Mouse (Mus musculus): ENCODE results near the gene Cdh12. TPM values are rescaled to one million over a fixed set of nuclear protein-coding genes. Genes with fewer than 3 reads are reported as not detected.
"Not testable (repeated sequence)": the region's sequence is repeated elsewhere in the genome, so short reads cannot be mapped to it uniquely, and the experiment has no call there.

The Cdh12 gene
- polyA plus RNA-seq, 1 experiment from 2014 or later = 0.65 TPM

- H3K9me3 ChIP-seq = no peaks in the 10 kb centered on the region
- no peak overlapping the region for H3K4me2 ChIP-seq (replicated peaks)
- H3K9ac ChIP-seq = no peak overlapping the region
- no peak for ATAC-seq
- 60% methylated on average over 2 of the region's 2 CpGs for WGBS
- H3K36me3 ChIP-seq = no peaks in the 10 kb centered on the region
- no peaks in the 10 kb centered on the region for H3K27me3 ChIP-seq (replicated peaks)
- no peak overlapping the region for H3K4me3 ChIP-seq (replicated peaks)
- no peak overlapping the region for H3K27ac ChIP-seq
- H3K4me1 ChIP-seq (replicated peaks) = no peaks in the 10 kb centered on the region
Observed at GRCm38 (mm10) chr15:20634593-20634992, 185.5 kb downstream of the Cdh12 start.

DNA sequence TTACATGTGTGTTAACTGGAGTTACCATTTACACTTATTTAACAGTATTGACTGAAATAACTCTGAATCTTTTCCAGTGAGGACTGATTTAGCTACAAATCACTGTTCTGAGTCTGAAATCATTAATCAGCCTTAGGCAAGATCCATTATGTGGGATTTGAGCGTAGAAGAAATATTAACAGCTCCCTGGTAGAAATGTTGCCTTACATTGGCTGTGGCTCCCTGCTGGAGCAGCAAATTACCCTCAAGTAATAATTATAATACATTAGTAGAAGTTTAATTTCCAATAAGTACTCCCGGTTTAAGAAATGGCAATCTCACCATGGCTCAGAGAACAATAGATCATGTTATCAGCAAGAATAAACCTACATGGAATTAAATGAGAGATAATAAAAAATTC, 190.1 kb downstream of the Cdh12 start:
- WGBS = 80% methylated on average over 2 of the region's 2 CpGs

GRCm38 (mm10) chr15:20642905-20643414, 193.9 kb downstream of the Cdh12 start:
- ATAC-seq = no peak

More for the DNA sequence above, 190.1 kb downstream of the Cdh12 start:
- Histone ChIP-seq H3K9me3 (no peaks in the 10 kb centered on the region), H3K27ac (no peak overlapping the region), H3K4me3 (replicated peaks) (no peak overlapping the region), H3K27me3 (replicated peaks) (no peaks in the 10 kb centered on the region), H3K4me2 (replicated peaks) (no peak overlapping the region), H3K4me1 (replicated peaks) (no peaks in the 10 kb centered on the region), H3K36me3 (no peaks in the 10 kb centered on the region), H3K9ac (no peak overlapping the region)
- ATAC-seq = no peak

DNA sequence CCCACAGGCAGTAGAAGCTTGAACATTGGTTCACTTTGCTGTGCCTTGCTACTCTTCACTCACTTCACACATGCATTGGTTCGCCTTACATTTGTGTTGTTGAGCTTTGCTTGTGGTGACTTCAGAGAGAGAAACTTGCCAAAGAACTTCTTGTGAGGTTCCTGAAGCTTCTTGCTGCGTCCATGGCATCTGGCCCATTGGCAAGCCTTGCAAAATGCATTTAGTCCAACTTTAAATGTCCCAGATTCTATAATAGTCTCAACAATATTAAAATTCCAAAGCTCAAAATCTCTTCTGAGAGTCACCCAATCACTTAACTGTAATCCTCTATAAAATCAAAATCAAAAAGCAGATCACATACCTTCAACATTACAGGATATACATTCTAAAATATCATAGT, 211.2 kb downstream of the Cdh12 start:
- Histone ChIP-seq H3K4me2 (replicated peaks) (no peak overlapping the region), H3K4me1 (replicated peaks) (no peaks in the 10 kb centered on the region), H3K27ac (no peak overlapping the region), H3K36me3 (no peaks in the 10 kb centered on the region), H3K27me3 (replicated peaks) (no peaks in the 10 kb centered on the region), H3K4me3 (replicated peaks) (no peak overlapping the region), H3K9ac (no peak overlapping the region), H3K9me3 (no peaks in the 10 kb centered on the region)
- 73% methylated on average over 2 of the region's 2 CpGs for WGBS
- no peak for ATAC-seq

More at GRCm38 (mm10) chr15:20642905-20643414, 193.9 kb downstream of the Cdh12 start:
- H3K4me2 ChIP-seq (replicated peaks) = no peak overlapping the region
- no peaks in the 10 kb centered on the region for H3K4me1 ChIP-seq (replicated peaks)
- H3K9ac ChIP-seq = no peak overlapping the region
- H3K36me3 ChIP-seq = no peaks in the 10 kb centered on the region
- no peaks in the 10 kb centered on the region for H3K27me3 ChIP-seq (replicated peaks)
- no peak overlapping the region for H3K4me3 ChIP-seq (replicated peaks)
- H3K9me3 ChIP-seq = no peaks in the 10 kb centered on the region
- 79% methylated on average over 3 of the region's 3 CpGs for WGBS
- no peak overlapping the region for H3K27ac ChIP-seq

GRCm38 (mm10) chr15:20666650-20667049, 217.6 kb downstream of the Cdh12 start, which contains the start of gene Acot10:
TSS of gene Acot10 (minus strand) at chr15:20666750.
- Histone ChIP-seq H3K27ac (no peak within 1 kb of the TSS), H3K4me3 (replicated peaks) (no peak within 1 kb of the TSS), H3K4me2 (replicated peaks) (no peak within 1 kb of the TSS), H3K27me3 (replicated peaks) (no peaks in the 10 kb centered on the region), H3K9ac (no peak within 1 kb of the TSS), H3K36me3 (no peaks in the 10 kb centered on the region), H3K4me1 (replicated peaks) (no peaks in the 10 kb centered on the region), H3K9me3 (no peaks in the 10 kb centered on the region)
- WGBS = 89% methylated on average over 10 of the region's 10 CpGs
- no peak for ATAC-seq

- H3K9me3 ChIP-seq = no peaks in the 10 kb centered on the region
- H3K4me1 ChIP-seq (replicated peaks) = no peaks in the 10 kb centered on the region
- H3K36me3 ChIP-seq = no peaks in the 10 kb centered on the region
- no peak for ATAC-seq
- H3K27me3 ChIP-seq (replicated peaks) = no peaks in the 10 kb centered on the region
- H3K4me2 ChIP-seq (replicated peaks) = no peak overlapping the region
- no peak overlapping the region for H3K4me3 ChIP-seq (replicated peaks)
- no peak overlapping the region for H3K9ac ChIP-seq
- no peak overlapping the region for H3K27ac ChIP-seq
Observed at GRCm38 (mm10) chr15:20667350-20667749, 218.3 kb downstream of the Cdh12 start.

- no peaks in the 10 kb centered on the region for H3K27me3 ChIP-seq (replicated peaks)
- H3K36me3 ChIP-seq = no peaks in the 10 kb centered on the region
- 63% methylated on average over 1 of the region's 1 CpGs for WGBS
- no peak overlapping the region for H3K27ac ChIP-seq
- ATAC-seq = no peak
- H3K4me1 ChIP-seq (replicated peaks) = no peaks in the 10 kb centered on the region
- no peak overlapping the region for H3K9ac ChIP-seq
- no peaks in the 10 kb centered on the region for H3K9me3 ChIP-seq
- no peak overlapping the region for H3K4me3 ChIP-seq (replicated peaks)
- no peak overlapping the region for H3K4me2 ChIP-seq (replicated peaks)
Observed at GRCm38 (mm10) chr15:20667989-20668388, 218.9 kb downstream of the Cdh12 start.

DNA sequence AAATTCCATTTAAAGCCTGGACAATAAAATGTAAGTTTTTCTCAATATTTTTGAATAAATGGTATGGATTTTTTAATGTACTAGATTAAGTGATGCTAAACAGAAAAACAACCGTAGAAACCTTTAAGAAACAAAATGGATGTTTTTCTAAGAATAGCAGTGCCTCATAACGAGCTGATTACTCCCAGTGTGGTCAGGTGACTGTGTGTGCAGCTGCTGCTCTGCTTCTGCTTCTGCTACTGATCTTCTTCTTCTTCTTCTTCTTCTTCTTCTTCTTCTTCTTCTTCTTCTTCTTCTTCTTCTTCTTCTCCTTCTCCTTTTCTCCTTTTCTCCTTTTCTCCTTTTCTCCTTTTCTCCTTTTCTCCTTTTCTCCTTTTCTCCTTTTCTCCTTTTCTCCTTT, 220.4 kb downstream of the Cdh12 start:
- H3K36me3 ChIP-seq; H3K27ac ChIP-seq; H3K4me3 ChIP-seq (replicated peaks); H3K4me1 ChIP-seq (replicated peaks); H3K27me3 ChIP-seq (replicated peaks); ATAC-seq; H3K9ac ChIP-seq; H3K4me2 ChIP-seq (replicated peaks); H3K9me3 ChIP-seq: not testable (repeated sequence)
- 46% methylated on average over 2 of the region's 2 CpGs for WGBS

DNA sequence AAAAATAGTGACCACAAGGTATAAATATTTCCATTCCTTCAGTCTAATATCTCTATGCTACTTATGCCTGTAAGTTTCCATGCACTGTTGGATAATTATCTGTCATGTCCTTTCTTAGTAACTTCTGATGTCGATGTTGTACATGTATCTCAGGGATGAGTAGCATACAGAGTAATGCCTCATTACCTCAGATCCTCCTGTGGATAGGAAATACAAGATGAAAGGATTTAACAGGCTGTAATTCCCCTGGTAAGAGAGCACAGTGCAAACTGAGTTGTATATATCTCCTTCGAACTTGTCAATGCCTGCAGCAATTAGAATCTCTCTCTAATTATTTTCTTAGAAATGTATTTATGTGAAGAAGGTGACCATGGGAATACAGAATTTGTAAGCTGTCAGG, 233.7 kb downstream of the Cdh12 start:
- no peaks in the 10 kb centered on the region for H3K27me3 ChIP-seq (replicated peaks)
- ATAC-seq = no peak

DNA sequence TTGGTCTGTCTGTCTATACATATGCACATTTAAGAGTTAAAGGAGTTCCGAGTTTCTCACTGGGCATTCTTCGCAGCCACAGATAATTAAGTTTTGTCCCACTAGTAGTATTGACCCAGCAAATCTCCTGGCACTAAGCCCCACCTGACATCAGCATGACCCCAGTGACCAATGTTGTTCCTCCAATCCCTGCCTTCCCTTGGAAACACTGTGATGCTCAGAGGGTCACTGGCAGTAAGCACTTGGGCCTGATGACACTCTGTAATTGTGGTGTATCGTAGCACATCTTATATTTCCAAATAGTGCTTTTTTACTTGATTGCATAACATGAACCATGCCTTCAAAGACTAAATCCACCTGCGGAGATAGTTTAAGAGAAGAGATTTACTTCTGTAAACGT, 235.1 kb downstream of the Cdh12 start:
- WGBS = 86% methylated on average over 5 of the region's 5 CpGs

More for the DNA sequence above, 233.7 kb downstream of the Cdh12 start:
- WGBS = 75% methylated on average over 2 of the region's 2 CpGs
- Histone ChIP-seq H3K4me1 (replicated peaks) (no peaks in the 10 kb centered on the region), H3K36me3 (no peaks in the 10 kb centered on the region), H3K27ac (no peak overlapping the region), H3K4me2 (replicated peaks) (no peak overlapping the region), H3K9ac (no peak overlapping the region), H3K4me3 (replicated peaks) (no peak overlapping the region), H3K9me3 (no peaks in the 10 kb centered on the region)

DNA sequence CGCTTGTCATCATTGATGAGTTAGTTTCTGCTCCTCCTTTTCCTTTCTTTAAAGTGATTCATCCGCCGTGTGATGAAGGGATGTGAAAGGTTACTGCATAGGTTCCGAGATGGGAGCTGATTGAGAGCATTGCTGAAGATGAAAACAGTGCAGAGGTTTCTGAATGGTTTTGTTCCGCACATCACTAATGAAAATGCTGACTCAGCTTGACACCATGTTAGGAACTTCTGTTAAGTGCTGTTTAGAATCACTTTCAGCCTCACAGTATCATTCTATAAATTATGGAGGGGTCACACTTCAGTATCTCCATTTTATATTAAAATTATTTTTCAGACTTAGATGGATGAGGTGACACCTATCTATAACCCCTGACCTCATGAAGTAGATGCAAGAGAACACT, 247.2 kb downstream of the Cdh12 start:
- WGBS = 66% methylated on average over 5 of the region's 5 CpGs
- Histone ChIP-seq H3K4me2 (replicated peaks) (no peak overlapping the region), H3K4me3 (replicated peaks) (no peak overlapping the region), H3K9ac (no peak overlapping the region), H3K27ac (no peak overlapping the region), H3K9me3 (no peaks in the 10 kb centered on the region), H3K27me3 (replicated peaks) (no peaks in the 10 kb centered on the region), H3K4me1 (replicated peaks) (no peaks in the 10 kb centered on the region), H3K36me3 (no peaks in the 10 kb centered on the region)
- ATAC-seq = no peak

More for the DNA sequence above, 235.1 kb downstream of the Cdh12 start:
- Histone ChIP-seq H3K9ac (no peak overlapping the region), H3K4me2 (replicated peaks) (no peak overlapping the region), H3K4me3 (replicated peaks) (no peak overlapping the region), H3K27me3 (replicated peaks) (no peaks in the 10 kb centered on the region), H3K27ac (no peak overlapping the region), H3K9me3 (no peaks in the 10 kb centered on the region), H3K36me3 (no peaks in the 10 kb centered on the region), H3K4me1 (replicated peaks) (no peaks in the 10 kb centered on the region)
- no peak for ATAC-seq

DNA sequence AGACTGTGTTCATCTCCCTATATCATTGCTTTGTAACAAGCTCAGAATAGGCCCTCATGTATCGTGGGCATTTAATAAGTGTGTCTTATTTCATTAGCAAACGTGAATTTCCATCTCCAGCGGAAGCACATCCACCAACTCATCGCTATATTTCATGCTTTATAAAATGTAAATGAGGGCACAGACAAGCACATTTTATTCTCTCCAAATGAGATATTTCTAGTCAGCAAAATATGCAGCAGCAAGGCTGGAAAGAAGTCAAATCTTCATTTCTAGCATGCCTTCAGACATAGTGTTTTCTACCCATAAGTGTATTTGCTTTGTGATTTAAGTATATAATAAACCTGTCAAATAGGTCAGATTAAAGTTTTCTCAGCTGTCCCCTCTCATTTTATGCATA, 262.8 kb downstream of the Cdh12 start:
- no peaks in the 10 kb centered on the region for H3K27me3 ChIP-seq (replicated peaks)
- H3K4me1 ChIP-seq (replicated peaks) = no peaks in the 10 kb centered on the region
- WGBS = 75% methylated on average over 4 of the region's 4 CpGs
- H3K4me3 ChIP-seq (replicated peaks) = no peak overlapping the region
- no peaks in the 10 kb centered on the region for H3K9me3 ChIP-seq
- H3K4me2 ChIP-seq (replicated peaks) = no peak overlapping the region
- H3K36me3 ChIP-seq = no peaks in the 10 kb centered on the region
- ATAC-seq = no peak
- H3K9ac ChIP-seq = no peak overlapping the region
- H3K27ac ChIP-seq = no peak overlapping the region

GRCm38 (mm10) chr15:20772289-20772688, 323.2 kb downstream of the Cdh12 start:
- Histone ChIP-seq H3K9ac (no peak overlapping the region), H3K4me1 (replicated peaks) (no peaks in the 10 kb centered on the region), H3K4me2 (replicated peaks) (no peak overlapping the region), H3K27me3 (replicated peaks) (no peaks in the 10 kb centered on the region), H3K4me3 (replicated peaks) (no peak overlapping the region), H3K36me3 (no peaks in the 10 kb centered on the region), H3K9me3 (no peaks in the 10 kb centered on the region), H3K27ac (no peak overlapping the region)
- ATAC-seq = no peak

Data from intestine, embryonic 15.5 days (tissue).